ENCODE assay signal across 27 mouse cellular contexts in the genomic region with DNA sequence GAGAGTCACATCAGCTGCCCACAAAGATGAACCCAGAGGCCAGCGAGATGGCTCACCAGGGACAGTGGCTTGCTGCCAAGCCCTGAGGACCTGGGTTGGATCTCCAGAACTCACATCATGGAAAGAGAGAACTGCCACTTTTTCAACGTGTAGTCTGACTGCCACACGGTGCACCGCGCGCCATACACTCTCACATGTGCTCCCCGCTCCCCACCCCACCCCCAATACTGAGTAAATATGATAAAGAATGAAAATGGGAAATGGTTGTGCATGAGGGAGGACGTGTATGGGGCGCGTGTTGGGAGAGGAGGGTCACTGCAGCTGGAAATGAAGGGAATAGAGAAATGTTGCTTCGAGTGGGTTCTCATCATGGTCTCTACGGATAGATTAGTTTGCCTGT.
"Had no signal": no experiment of that assay in that cellular context is flagged by ENCODE, and none has a peak within 500 bp of the region (broad histone marks: within the 10 kb centered on the region; RNA-seq: fewer than 3 reads in every experiment).

No protein-coding gene starts in this region.

- ATAC-seq: forebrain, embryonic 13.5 days; forebrain, embryonic 14.5 days; forebrain, embryonic 15.5 days; forebrain, embryonic 16.5 days; forebrain, postnatal 0 days had no signal

- H3K4me2 ChIP-seq: embryonic facial prominence, embryonic 12.5 days; embryonic facial prominence, embryonic 13.5 days; embryonic facial prominence, embryonic 15.5 days; forebrain, embryonic 12.5 days; forebrain, embryonic 13.5 days; forebrain, embryonic 15.5 days had no signal

- H3K4me3 ChIP-seq: embryonic facial prominence, embryonic 10.5 days; embryonic facial prominence, embryonic 12.5 days; embryonic facial prominence, embryonic 13.5 days; embryonic facial prominence, embryonic 15.5 days; erythroblast, embryonic 14.5 days; forebrain, embryonic 10.5 days; forebrain, embryonic 12.5 days; forebrain, embryonic 13.5 days; forebrain, embryonic 15.5 days; gastrocnemius, adult 2 months; heart, adult 2 months had no signal

- H3K9me3 ChIP-seq: embryonic facial prominence, embryonic 10.5 days; embryonic facial prominence, embryonic 12.5 days; embryonic facial prominence, embryonic 13.5 days; embryonic facial prominence, embryonic 15.5 days; forebrain, embryonic 10.5 days; forebrain, embryonic 12.5 days; forebrain, embryonic 13.5 days; forebrain, embryonic 15.5 days had no signal

- H3K27me3 ChIP-seq: embryonic facial prominence, embryonic 13.5 days; embryonic facial prominence, embryonic 15.5 days; forebrain, embryonic 15.5 days had no signal

- H3K36me3 ChIP-seq: embryonic facial prominence, embryonic 10.5 days; embryonic facial prominence, embryonic 12.5 days; embryonic facial prominence, embryonic 13.5 days; embryonic facial prominence, embryonic 15.5 days; forebrain, embryonic 10.5 days; forebrain, embryonic 12.5 days; forebrain, embryonic 15.5 days had no signal

- H3K9ac ChIP-seq: embryonic facial prominence, embryonic 12.5 days; embryonic facial prominence, embryonic 13.5 days; embryonic facial prominence, embryonic 15.5 days; forebrain, embryonic 12.5 days; forebrain, embryonic 13.5 days; forebrain, embryonic 15.5 days; forebrain, postnatal 0 days had no signal

- DNase-seq: cerebellum, adult 9-10 months; cerebellum, adult 9-11 months; cerebellum, postnatal 10 days; cerebellum, postnatal 14 days; cerebellum, postnatal 25 days; cerebellum, postnatal 36 days; embryo, embryonic 11 days; forebrain, postnatal 0 days; gastrocnemius, adult 2 months; gastrocnemius, postnatal 10 days; gastrocnemius, postnatal 14 days; gastrocnemius, postnatal 25 days; gastrocnemius, postnatal 36 days; heart, adult 11 months; heart, adult 18-20 months; heart, adult 2 months had no signal

- H3K27ac ChIP-seq: embryonic facial prominence, embryonic 10.5 days; embryonic facial prominence, embryonic 12.5 days; embryonic facial prominence, embryonic 13.5 days; embryonic facial prominence, embryonic 15.5 days; gastrocnemius, adult 2 months; heart, adult 2 months had no signal
